Mouse (Mus musculus) lung, postnatal 0 days (tissue): ENCODE data around the gene Aven.

Experiments
- CTCF ChIP-seq: IDR thresholded peaks from 2 replicates; pipeline ENCODE4 v1.5.1; 2016; ENCODE audit warnings: antibody characterized with exemption, mild to moderate bottlenecking
- EP300 ChIP-seq: IDR thresholded peaks from 2 replicates; pipeline ENCODE4 v1.6.1; 2016; ENCODE audit warnings: antibody characterized with exemption, mild to moderate bottlenecking, control low read depth

- no peak for TF ChIP-seq CTCF
- TF ChIP-seq EP300, result no peak
These were observed 124.4 kb downstream of the Aven start for GRCm38 (mm10) chr2:112617206-112617605.
